Comparison of ENCODE assay signal across 10 mouse cellular contexts in the genomic region with DNA sequence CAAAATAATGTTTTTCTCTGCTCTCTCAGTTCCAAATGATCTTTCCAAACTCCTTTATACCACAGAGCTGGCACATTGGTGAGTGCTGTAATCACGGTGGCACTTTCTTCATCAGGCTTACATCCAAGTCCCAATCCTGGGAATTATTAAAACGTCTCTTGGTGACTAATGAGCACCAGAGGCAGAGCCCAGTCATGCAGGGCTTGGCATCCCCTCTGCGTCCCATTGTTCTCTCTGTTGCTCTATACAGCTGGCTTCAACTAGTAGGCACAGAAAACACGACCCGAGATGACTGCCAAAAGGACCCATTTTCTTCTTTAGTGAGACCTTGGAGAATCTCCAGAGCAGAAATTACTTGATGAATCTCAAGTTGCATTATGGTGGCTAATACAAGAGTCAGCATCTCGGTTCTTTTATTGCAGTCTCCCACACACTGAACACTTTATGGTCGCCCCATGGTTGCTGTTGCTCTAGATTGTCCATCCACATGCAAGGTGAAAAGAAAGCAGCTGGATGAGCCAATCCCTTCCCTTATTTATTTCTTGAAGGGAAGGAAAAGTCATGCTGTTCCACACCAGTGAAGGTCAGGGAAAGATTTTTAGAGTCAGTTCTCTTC.
A peak's percentile ranks its signal among the peaks of the same experiment; 100 is the strongest.
DNase-seq lines count a peak whose midpoint lies in the region; ATAC-seq and TF ChIP-seq lines count a peak whose summit lies in the region.
"Had no signal": no experiment of that assay in that cellular context is flagged by ENCODE, and none has a peak within 500 bp of the region (broad histone marks: within the 10 kb centered on the region; RNA-seq: fewer than 3 reads in every experiment).

No protein-coding gene starts in this region.

- H3K9ac ChIP-seq in hindbrain, embryonic 14.5 days, result no peak overlapping the region
- H3K9ac ChIP-seq: liver, embryonic 14.5 days had no signal

- no peak overlapping the region for H3K4me2 ChIP-seq in hindbrain, embryonic 14.5 days (replicated peaks)

- no peak overlapping the region for H3K27ac ChIP-seq in hindbrain, embryonic 14.5 days
- no peak overlapping the region for H3K27ac ChIP-seq in hindbrain, embryonic 10.5 days
- H3K27ac ChIP-seq in layer of hippocampus, adult 2 months, result no peak overlapping the region
- H3K27ac ChIP-seq: liver, embryonic 14.5 days had no signal

- ATAC-seq in hindbrain, embryonic 14.5 days (ENCODE audit: low FRiP score), result peak; percentile 82; the same call in 1 of the 2 replicates
- ATAC-seq: CD4-positive, CD25-positive, alpha-beta regulatory T cell, adult 4 months had no signal

- no peak for TF ChIP-seq CTCF in layer of hippocampus, adult 2 months (conservative IDR thresholded peaks at IDR 0.05)

- WGBS in hindbrain, embryonic 14.5 days, result 59% methylated on average over 7 of the region's 7 CpGs
- WGBS in hindbrain, embryonic 10.5 days, result 79% methylated on average over 7 of the region's 7 CpGs

- no peaks in the 10 kb centered on the region for H3K4me1 ChIP-seq in hindbrain, embryonic 14.5 days (replicated peaks; ENCODE audit: control insufficient read depth, insufficient read depth, low read length)
- no peaks in the 10 kb centered on the region for H3K4me1 ChIP-seq in hindbrain, embryonic 10.5 days (replicated peaks)

- no peaks in the 10 kb centered on the region for H3K36me3 ChIP-seq in hindbrain, embryonic 14.5 days (replicated peaks; ENCODE audit: control insufficient read depth, insufficient read depth)
- no peaks in the 10 kb centered on the region for H3K36me3 ChIP-seq in hindbrain, embryonic 10.5 days

- H3K4me3 ChIP-seq in hindbrain, embryonic 14.5 days (replicated peaks; ENCODE audit: low read length), result no peak overlapping the region
- H3K4me3 ChIP-seq in hindbrain, embryonic 10.5 days, result no peak overlapping the region
- H3K4me3 ChIP-seq in layer of hippocampus, adult 2 months, result no peak overlapping the region

- H3K9me3 ChIP-seq in hindbrain, embryonic 14.5 days (ENCODE audit: control insufficient read depth, low read length), result no peaks in the 10 kb centered on the region
- H3K9me3 ChIP-seq in hindbrain, embryonic 10.5 days, result no peaks in the 10 kb centered on the region

- no peaks in the 10 kb centered on the region for H3K27me3 ChIP-seq in hindbrain, embryonic 14.5 days (ENCODE audit: control insufficient read depth, insufficient read depth, low read length)
- H3K27me3 ChIP-seq in hindbrain, embryonic 10.5 days (ENCODE audit: insufficient read depth, poor library complexity, severe bottlenecking), result no peaks in the 10 kb centered on the region

- peak; percentile 45 for DNase-seq in hindbrain, embryonic 14.5 days (ENCODE audit: low spot score)
- no peak for DNase-seq in hindbrain, embryonic 10.5 days (ENCODE audit: low spot score)
- DNase-seq in cerebellum, postnatal 10 days, result peak; percentile 53 to 72
- DNase-seq in layer of hippocampus, adult 2 months (ENCODE audit: low spot score in 2 of 2), result peak; percentile 38 to 66
- peak; percentile 7 for DNase-seq in right cerebral cortex, postnatal 14 days
- DNase-seq in retina, embryonic 14.5 days (ENCODE audit: low spot score), result no peak
- DNase-seq in natural killer cell, adult 2 months (ENCODE audit: low spot score in 2 of 2), result no peak
- DNase-seq in kidney, postnatal 10 days, result no peak

Comparison
In these comparisons a context has a peak if more than half of its experiments do, and no peak if none do; other contexts are left out.
1. DNase-seq: peak in hindbrain, embryonic 14.5 days (single experiment), cerebellum, postnatal 10 days (2 of 2), layer of hippocampus, adult 2 months (2 of 2) and right cerebral cortex, postnatal 14 days (single experiment); none in hindbrain, embryonic 10.5 days (single experiment), retina, embryonic 14.5 days (single experiment), natural killer cell, adult 2 months (0 of 2) and kidney, postnatal 10 days (single experiment).